Mouse (Mus musculus) heart, adult 2 months (tissue): ENCODE measurements at regions not wholly inside any gene's neighbourhood (a gene's known extent, or its start where the extent isn't known, plus 50 kb on each side); places are given as distances from the start of the nearest gene placed in this dataset.

Source experiments
- CTCF ChIP-seq: fragments of 200-600 bp; IDR thresholded peaks from 2 replicates; pipeline ENCODE4 v1.8.1; 2022; ENCODE audit warnings: antibody characterized with exemption, mild to moderate bottlenecking, moderate library complexity
- EP300 ChIP-seq: fragments of 200-500 bp; IDR thresholded peaks from 2 replicates; pipeline ENCODE4 v1.6.1; 2011; ENCODE audit warnings: low read depth, low read length, control low read depth; ENCODE audit not compliant: insufficient read depth

GRCm38 (mm10) chr15:61897566-61897965 lies 974.8 kb upstream of the A1bg start:
- no peak for TF ChIP-seq EP300
- no peak for TF ChIP-seq CTCF
